Mouse (Mus musculus) adrenal gland, adult (tissue): ENCODE measurements at regions not wholly inside any gene's neighbourhood (a gene's known extent, or its start where the extent isn't known, plus 50 kb on each side); places are given as distances from the start of the nearest gene placed in this dataset.

Experiments
- DNase-seq, 2 experiments: peaks; one replicate each; pipeline ENCODE4 v3.0.0; 2022 to 2023; ENCODE audit warnings: low spot score in 1 of 2; ENCODE audit not compliant: inconsistent age in 2 of 2

- DNase-seq, result no peak
Observed at GRCm38 (mm10) chr15:5355332-5355731, 111.3 kb upstream of the Ptger4 start.

GRCm38 (mm10) chr15:5354328-5354727 is 110.3 kb upstream of the Ptger4 start:
- no peak for DNase-seq

- no peak for DNase-seq
Observed at GRCm38 (mm10) chr15:5348881-5349280, 104.9 kb upstream of the Ptger4 start.

- no peak for DNase-seq
Observed at GRCm38 (mm10) chr15:5347674-5348073, 103.7 kb upstream of the Ptger4 start.

GRCm38 (mm10) chr15:5346955-5347354 is 103.0 kb upstream of the Ptger4 start:
- no peak for DNase-seq

- DNase-seq, result no peak
Observed at GRCm38 (mm10) chr15:5343794-5344193, 99.8 kb upstream of the Ptger4 start.

- no peak for DNase-seq
Observed at GRCm38 (mm10) chr15:5335528-5336268, 91.7 kb upstream of the Ptger4 start.

- DNase-seq, result no peak
Observed at GRCm38 (mm10) chr15:5326996-5327395, 83.0 kb upstream of the Ptger4 start.

- no peak for DNase-seq
Observed at GRCm38 (mm10) chr15:5321691-5322090, 77.7 kb upstream of the Ptger4 start.

GRCm38 (mm10) chr15:5312231-5312630 is 68.2 kb upstream of the Ptger4 start:
- no peak for DNase-seq

GRCm38 (mm10) chr15:5310035-5310434 is 66.0 kb upstream of the Ptger4 start:
- DNase-seq, result no peak

- DNase-seq, result peak; percentile 4 to 65
Observed at GRCm38 (mm10) chr15:5302403-5302802, 58.4 kb upstream of the Ptger4 start.

GRCm38 (mm10) chr15:5299807-5300206 is 55.8 kb upstream of the Ptger4 start:
- no peak for DNase-seq

GRCm38 (mm10) chr15:5296949-5297348 is 53.0 kb upstream of the Ptger4 start:
- no peak for DNase-seq
